In the genomic region with DNA sequence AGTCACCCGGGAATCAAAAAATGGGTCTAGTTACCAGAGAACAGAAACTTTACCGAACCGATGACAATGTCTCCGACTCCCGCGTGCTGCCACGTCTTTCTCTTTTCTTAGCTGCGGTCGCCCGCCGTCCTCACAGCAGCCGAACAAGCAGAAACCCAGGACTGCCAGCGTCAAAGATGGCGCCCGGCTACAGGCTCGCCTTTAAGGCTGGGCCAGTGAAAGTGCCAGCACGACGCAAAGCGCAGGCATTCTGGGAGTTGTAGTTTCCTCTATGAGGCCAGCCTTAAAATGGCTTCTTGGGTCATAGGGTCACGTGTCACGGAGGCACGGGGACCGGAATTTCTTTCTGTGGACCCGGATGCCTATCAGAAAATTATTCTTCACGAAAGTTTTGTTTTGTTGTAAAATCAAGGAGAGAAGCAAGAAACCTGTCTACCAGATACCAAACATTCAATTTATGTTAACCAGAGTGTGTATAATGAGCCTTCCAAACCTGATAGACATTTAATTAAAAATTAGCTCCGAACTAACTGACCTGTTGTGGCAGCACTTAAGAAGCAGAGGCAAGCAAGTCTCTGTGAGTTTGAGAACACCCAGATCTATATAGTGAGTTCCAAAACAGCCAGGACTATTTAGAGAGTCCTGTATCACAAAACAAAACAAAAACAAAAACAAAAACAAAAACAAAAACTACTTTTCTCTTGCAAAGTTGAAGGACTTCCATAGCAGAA, we compare ENCODE assay signal across 8 mouse cellular contexts. TPM values are rescaled to one million over a fixed set of nuclear protein-coding genes. Genes with fewer than 3 reads are reported as not detected.
DNase-seq lines count a peak whose midpoint lies in the region; ATAC-seq lines count a peak whose summit lies in the region.

Gene Gm38394 (minus strand): TSS at position 116 of the 731 bp plus-strand sequence.

- peak within 1 kb of the TSS; percentile 90 for H3K27ac ChIP-seq in hindbrain, embryonic 11.5 days (ENCODE audit: low read depth, low read length)

- ATAC-seq in hindbrain, embryonic 11.5 days (ENCODE audit: low FRiP score), result peak; percentile 98

- peak; percentile 90 for DNase-seq in Muller cell, postnatal 12 days (ENCODE audit: inconsistent ontology term)
- DNase-seq in cerebellum, adult 9-11 months, result peak; percentile 94
- peak; percentile 93 to 95 for DNase-seq in frontal cortex, adult 2 months (ENCODE audit: extremely low spot score in 1 of 2, low spot score in 1 of 2)
- DNase-seq in hindbrain, embryonic 11.5 days (ENCODE audit: low spot score), result peak; percentile 94
- DNase-seq in layer of hippocampus, postnatal 10 days (ENCODE audit: low spot score in 2 of 2), result peak; percentile 88 to 91
- peak; percentile 96 for DNase-seq in lung, postnatal 10 days
- peak; percentile 88 for DNase-seq in ovary, postnatal 36 days (ENCODE audit: low spot score)
- peak; percentile 89 for DNase-seq in thymus, postnatal 25 days

- peak within 1 kb of the TSS; percentile 74 for H3K9ac ChIP-seq in hindbrain, embryonic 11.5 days (ENCODE audit: low read depth, low read length)

- H3K36me3 ChIP-seq in hindbrain, embryonic 11.5 days (ENCODE audit: control insufficient read depth, insufficient read depth, low read length), result no peaks in the 10 kb centered on the region

- H3K4me3 ChIP-seq in hindbrain, embryonic 11.5 days (ENCODE audit: low read depth, low read length), result peak within 1 kb of the TSS; percentile 90

- WGBS in hindbrain, embryonic 11.5 days, result 3% methylated on average over 23 of the region's 26 CpGs

- no peaks in the 10 kb centered on the region for H3K27me3 ChIP-seq in hindbrain, embryonic 11.5 days (ENCODE audit: control insufficient read depth, insufficient read depth, low read length)

- H3K4me2 ChIP-seq in hindbrain, embryonic 11.5 days (replicated peaks; ENCODE audit: low read depth, low read length), result peak within 1 kb of the TSS; percentile 82

- no peaks in the 10 kb centered on the region for H3K9me3 ChIP-seq in hindbrain, embryonic 11.5 days (ENCODE audit: control insufficient read depth, low read length)

- no peaks in the 10 kb centered on the region for H3K4me1 ChIP-seq in hindbrain, embryonic 11.5 days (replicated peaks; ENCODE audit: control insufficient read depth, insufficient read depth, low read length)

RNA-seq across cellular contexts. Expression of gene Gm38394, which starts in this region (rescaled TPM):
- polyA plus RNA-seq in frontal cortex, adult 2 months (2012; rRNA removed), result 4.1 and 4.3 TPM in 2 replicates
- 6.7 and 10.4 TPM in 2 replicates for polyA plus RNA-seq in hindbrain, embryonic 11.5 days (2014; fragmentation: Nextera tagmentation; extraction: Ambion mirVana)
- total RNA-seq in layer of hippocampus, postnatal 10 days (2021), result 10 to 100 TPM; 25.4 to 25.9 TPM

Comparison
In these comparisons a context has a peak if more than half of its experiments do, and no peak if none do; other contexts are left out.
1. Peak in every context shown above with its lines: DNase-seq, ATAC-seq, H3K4me3 ChIP-seq and H3K27ac ChIP-seq.